Mouse (Mus musculus): ENCODE data around the gene Zfp992.
"Not testable (repeated sequence)": the region's sequence is repeated elsewhere in the genome, so short reads cannot be mapped to it uniquely, and the experiment has no call there.

The Zfp992 gene

DNA sequence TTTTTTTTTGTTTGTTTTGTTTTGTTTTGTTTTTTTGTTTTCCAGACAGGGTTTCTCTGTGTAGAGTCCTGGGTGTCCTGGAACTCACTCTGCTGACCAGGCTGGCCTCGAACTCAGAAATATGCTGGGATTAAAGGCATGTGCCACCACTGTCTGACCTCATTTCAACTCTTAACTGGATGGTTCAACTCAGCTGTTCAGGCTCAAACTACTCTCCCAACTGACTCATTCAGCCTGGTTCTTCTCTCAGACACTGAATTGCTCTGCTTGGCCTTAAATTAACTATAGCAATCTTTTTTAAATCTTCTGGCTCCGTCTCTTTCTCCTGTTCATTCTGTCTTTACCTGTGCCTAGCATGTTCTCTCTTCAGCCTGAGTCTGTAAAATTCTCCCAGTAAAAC, 68.3 kb downstream of the Zfp992 start:
- not testable (repeated sequence) for DNase-seq (ENCODE audit: low spot score in 2 of 2)

Data from right cerebral cortex, adult 2 months (tissue).